15 mouse cellular contexts compared by ENCODE assay signal in genomic region chr7:62316793-62317192, GRCm38 (mm10).
"Had no signal": no experiment of that assay in that cellular context is flagged by ENCODE, and none has a peak within 500 bp of the region (broad histone marks: within the 10 kb centered on the region; RNA-seq: fewer than 3 reads in every experiment).

No protein-coding gene starts in this region.

- DNase-seq: heart, postnatal 14 days; heart, postnatal 36 days; heart, postnatal 4 days; kidney, adult 11 months; kidney, adult 18-20 months; kidney, adult 2 months; kidney, adult 8-10 months; kidney, adult 9 months; kidney, postnatal 10 days; kidney, postnatal 14 days; kidney, postnatal 25 days; kidney, postnatal 36 days; kidney, postnatal 4 days; layer of hippocampus, adult 9-11 months; layer of hippocampus, postnatal 36 days had no signal
